Mouse (Mus musculus): ENCODE measurements around the gene Map2k5.

Map2k5 gene

DNA sequence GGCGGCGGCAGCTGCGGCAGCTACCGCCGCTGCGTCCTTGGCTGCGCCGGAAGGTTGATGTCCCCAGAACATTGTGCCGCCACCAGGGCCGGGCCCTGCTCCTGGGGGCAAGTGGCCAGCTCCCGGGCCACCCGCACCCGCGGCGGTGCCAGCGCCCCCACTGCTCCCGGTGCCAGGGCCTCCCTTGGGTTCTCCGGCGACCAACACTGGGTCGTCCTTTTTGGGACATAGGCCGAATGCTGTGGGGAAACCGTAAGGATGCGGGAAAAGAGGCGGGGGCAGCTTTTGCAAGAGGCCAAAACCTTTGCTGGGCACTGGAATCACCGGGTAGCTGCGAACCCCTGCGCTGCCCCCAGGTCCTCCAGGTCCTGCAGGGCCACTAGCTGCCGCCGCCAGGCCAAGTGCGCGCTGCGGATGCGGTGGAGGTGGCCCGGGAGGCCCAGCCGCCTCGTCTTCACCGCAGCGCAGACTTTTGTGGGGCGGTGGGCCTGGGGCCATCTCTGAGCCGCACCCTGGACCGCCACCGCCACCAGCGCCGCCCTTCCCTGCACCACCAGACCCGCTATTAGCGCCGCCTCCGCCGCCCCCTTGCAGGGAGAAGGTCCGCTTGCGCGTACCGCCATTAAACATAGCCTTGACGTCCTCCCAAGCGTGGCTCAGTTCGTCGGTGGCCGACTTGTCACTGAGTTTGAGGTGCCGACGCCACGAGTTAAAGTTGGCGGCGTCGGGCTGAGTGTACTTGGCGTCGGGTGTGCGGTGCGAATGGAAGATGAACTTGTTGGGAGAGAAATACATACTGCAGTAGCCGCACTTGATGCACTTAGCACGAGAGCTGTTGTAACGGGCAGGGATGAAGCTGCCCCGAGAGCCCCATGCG, 232.2 kb downstream of the Map2k5 start:
- no peak for DNase-seq (ENCODE audit: low spot score in 2 of 2)

DNA sequence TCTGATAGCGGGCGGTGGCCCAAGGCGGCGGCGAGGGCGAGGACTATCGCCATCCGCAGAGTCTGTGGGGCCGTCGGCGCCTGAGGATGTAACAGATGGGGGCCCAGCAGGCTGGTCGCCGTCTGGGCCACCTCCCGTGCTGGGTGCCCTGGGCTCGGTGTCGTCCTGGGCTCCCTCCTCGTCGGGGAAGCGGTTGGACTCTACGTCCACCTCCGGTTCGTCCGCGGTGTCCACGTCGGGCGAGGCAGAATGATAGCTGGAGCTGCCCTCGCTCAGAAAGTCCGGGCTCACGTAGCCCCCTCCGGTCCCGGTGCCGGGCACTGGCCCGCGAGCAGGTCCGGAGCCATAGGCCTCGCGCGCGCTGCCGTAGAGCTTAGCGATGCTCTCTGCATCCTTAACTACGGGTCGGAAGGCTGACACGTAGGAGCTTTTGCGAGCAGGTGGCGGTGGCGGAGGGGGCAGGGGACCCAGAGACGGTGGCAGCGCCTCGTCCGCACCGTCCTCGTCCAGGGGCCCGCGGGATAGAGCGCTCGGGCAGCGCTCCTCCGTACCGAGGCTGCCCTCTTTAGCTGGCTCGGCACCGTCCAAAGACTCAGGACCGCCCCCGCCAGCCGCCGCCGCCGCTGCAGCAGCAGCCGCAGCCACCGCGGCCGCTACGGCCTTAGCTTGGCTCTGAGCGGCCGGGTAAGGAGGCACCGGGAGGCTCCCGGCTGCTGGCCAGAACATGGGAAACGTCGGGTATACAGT, 233.0 kb downstream of the Map2k5 start:
- no peak for DNase-seq (ENCODE audit: low spot score in 2 of 2)

DNA sequence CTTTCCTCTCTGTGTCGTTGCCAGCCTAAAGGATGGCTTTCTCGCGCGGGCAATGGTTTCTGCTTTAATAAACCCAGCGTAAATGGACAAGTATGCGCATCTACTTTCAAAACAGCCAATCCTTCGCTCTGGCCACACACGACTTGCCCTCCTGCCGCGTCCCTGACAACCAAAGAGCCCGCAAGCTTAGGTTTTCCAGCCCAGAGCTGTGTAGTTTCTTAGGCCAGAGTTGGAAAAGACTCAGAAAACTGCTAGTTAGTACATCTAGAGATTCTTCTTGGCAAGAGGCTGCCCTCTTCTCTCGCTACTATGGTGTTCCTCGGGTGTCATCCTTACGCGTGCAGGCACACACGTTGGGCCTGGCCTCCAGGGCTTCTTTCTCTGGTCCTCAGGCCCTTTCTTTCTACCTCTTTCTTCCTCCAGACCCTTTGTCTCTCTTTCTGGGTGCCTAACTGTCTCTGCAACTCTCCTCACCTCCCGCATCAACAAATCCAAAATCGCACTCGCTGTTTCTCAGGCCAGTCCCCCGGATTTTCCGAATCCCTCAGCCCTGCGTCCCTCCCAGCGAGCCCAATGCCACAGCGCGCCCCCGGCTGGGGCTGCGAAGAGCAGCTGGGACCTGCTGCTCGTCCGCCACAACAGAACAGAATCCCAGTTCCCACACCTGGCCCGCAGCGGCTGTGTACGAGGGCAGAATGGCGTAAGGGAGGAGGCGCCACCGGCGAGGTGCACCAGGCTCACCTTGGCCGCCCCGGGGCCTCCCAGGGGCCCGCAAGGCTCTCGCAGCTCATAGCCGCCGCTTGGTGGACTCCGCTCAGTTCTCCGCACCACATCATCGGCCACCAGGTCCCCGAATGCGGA, 233.8 kb downstream of the Map2k5 start:
- no peak for DNase-seq (ENCODE audit: low spot score in 2 of 2)

DNA sequence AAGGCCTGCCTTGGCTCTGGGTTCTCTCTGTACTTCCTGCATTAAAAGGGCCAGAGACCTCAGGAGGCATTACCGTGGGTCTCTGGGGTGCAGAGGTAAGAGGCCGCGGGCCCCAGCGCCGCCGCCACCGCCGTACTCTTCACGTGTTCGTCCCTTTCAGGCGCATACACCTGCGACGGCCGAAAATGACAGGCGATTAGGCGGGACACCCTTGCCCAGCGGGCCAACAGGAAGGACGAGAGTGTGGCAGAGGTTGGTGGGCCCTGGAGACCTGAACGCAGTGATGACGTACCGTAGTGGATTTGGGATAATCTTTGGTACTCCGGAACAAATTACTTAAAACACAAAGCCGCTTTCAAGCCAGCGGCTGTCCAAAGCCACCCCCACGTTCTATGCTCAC, 234.5 kb downstream of the Map2k5 start:
- no peak for DNase-seq (ENCODE audit: low spot score in 2 of 2)

DNA sequence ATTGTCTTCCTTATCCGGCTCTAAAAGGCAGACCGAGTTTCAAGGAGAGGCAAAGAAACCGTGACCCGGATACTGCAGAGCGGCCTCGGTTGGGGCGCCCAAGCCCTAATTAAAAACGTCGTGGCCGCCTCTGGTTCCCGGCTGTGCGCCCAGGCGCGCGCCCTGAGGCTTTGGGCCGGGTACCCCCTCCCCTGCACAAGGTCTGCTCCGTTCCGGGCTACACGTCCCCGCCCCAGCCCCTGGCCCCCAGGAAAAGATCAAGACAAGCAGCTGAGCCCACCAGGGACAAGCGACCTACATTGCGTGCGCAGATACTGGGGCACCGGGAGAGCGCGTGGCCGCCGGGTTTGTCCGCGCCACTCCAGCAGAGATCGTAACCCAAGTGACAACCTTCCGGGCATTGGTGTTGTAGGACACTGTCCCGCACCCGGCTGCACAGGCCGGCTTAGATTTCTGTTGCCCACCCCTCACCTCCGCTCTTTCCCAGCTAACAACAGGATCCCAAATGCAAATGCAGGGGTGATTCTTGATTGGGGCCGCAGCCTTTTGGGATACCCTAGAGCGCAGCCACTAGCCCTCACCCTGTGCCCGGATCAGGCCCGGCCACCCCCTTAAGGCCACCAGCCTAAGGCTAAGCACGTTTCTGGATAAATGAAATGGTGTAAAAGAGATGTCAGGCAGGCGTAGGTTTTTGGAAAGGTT, 235.2 kb downstream of the Map2k5 start:
- no peak for DNase-seq (ENCODE audit: low spot score in 2 of 2)

DNA sequence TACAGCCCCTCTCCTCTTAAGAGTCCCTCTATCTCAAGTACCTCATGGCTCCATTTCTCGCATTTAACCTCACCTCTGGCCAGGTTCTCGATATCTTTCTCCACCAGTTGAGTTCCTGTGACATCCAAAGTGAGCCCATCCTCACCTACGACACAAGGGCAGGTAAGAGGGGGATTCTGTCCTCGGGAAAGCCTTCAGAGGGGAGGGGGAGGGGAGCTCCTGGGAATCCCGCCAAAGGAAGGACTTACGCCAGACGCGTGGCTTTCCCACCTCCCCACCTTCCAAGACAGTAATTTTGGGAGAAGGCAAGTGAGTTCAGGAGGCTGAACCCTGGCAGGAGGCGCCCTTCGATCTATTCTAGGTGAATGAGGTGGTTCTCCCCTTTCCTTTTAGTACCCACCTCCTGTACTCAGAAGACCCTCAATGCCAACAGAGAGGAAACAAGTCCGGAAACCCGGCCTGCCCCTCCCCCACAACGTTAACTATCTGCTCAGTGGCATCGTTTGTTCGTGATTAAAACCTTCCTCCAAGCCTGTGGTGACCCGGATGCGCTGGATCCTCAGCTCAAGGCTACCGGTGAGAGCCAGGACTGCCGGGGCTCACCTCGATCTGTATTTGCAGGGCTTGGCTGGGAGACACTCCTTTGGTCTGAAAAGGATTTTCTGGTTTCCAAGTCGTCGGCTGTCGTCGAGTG, 235.9 kb downstream of the Map2k5 start:
- no peak for DNase-seq (ENCODE audit: low spot score in 2 of 2)

DNA sequence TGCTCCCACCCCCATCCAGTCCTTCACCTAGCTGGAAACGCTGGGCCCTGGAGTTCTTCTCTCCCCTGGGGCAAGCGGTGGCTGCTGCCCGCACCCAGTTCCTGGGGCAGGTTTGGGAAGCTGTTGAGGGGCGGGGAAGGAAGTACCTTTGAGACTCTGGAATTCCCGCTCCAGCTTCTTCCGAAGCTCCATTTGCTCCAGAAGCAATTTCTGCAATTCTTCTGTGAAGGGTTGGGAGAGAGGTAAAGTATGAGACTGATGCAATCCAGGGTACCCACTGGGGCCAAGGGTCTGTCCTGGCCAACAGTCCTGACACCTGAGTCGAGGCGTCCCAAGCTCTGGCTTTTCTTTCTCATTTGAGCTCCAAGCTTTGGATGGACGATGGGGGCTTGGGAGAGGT, 237.5 kb downstream of the Map2k5 start:
- DNase-seq (ENCODE audit: low spot score in 2 of 2): no peak

DNA sequence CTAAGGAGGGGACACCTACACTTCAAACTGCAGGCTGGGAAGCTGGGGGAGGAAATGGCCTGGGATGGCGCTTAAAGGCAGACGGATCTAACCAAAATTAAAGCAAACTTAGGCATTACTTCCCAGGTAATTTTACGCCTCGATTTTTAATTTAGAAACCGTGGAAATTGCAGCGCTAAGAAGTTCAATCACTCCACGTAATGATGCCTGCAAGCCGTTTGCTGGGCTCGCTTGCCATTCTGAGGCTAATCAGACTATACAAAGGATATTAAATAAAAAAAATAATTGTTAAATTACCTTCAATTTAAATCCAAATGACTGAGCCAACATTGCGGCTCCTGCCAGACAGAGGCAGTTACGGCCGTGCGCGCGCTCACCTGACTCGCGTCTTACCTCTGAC, 238.0 kb downstream of the Map2k5 start:
- DNase-seq (ENCODE audit: low spot score in 2 of 2): no peak

DNA sequence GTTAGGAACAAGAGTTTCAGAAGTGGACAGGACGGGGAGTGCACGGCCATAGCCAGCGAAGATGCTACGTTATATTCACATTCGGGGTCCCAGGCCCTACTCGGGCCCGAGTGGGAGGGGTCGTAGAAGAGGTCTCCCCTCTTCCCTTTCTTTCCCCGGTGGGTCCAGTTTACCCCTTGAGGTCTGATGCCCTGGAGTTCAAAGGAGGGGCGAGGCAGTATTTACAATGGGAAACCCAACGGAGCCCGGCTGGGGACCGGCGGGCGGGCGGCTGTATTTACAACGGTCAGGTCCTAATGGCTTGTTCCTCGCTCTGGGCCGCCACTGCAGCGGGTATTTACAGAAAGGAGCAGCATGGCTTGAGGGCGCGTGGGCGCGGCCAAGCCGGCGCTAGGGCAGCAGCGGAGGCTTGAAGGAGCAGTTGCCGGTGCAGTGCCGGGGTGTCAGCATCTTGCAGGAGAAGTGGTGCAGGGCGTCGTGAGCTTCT, 239.2 kb downstream of the Map2k5 start:
- no peak for DNase-seq (ENCODE audit: low spot score in 2 of 2)

DNA sequence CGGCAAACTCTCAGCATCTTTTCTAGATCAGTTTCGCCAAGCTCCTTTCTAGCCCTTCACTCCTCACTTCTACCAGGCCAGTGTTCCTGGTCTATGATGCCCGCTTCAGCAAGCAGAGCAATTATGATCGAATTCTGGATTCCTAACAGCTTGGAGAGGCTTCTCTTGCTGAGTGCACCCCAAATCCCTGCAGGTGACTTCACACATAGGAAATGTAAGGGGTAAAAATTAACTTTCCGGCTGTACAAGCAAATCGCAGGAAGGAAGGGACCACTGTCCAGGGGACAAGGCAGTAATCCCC, 240.1 kb downstream of the Map2k5 start:
- no peak for DNase-seq (ENCODE audit: low spot score in 2 of 2)

DNA sequence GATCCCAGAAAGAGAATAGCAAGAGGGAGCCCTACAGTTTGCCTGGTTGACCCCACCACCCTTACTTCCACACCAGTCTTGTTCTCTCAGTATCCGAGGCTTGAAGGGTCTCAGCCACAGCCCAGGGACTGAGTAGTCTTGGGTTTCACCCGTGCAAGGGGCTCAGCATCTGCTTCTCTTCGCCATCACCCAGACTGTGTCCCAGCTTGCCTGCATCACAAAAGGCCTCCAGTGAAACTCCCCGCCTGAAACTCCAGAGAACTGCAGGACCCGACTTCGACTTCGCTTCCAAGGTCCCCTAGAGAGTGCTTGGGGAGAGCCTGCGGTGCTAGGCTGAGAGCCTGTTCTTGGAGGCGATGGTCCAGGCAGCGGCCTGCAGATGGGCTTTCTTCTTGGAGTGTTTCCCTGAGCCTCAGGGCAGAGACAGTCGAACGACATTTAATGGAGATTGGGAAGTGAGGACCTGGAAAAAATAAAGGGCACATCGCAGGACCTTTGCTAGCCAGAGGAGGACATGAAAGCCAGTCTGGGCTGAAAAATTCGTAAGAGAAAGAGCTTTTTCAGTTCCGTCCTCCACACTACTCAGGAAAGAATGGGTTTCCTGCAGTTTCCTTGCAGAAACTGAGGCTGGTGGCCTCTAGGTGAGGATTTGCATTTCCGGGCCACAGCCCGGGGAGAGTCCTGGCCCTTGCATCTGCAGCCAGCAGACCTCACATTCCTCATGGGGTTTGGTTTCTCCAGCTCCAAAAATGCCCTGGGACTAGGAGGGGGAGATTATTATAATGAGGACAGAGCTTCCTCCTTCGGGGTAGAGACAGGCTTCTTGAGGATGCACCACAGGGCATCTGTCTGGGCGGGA, 240.7 kb downstream of the Map2k5 start:
- DNase-seq (ENCODE audit: low spot score in 2 of 2): no peak

DNA sequence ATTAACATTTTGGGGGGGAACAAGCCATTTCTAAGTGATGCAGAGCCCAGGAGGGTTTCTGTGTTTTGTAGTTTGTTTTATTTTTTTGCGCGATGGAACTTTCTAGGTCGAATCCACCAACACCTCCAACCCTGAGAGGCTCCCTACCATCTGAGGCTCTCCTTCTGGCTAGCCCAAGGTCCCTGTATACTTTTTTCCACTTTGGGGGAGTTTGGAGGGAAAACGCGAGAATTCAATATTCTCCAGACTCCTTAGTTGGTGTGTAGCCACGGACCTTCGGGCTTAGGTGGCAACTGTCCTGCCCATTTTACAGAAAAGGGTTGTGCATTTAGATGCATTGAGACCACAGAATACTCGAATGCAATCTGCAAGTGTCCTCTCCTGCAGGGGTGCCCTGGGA, 241.5 kb downstream of the Map2k5 start:
- no peak for DNase-seq (ENCODE audit: low spot score in 2 of 2)

DNA sequence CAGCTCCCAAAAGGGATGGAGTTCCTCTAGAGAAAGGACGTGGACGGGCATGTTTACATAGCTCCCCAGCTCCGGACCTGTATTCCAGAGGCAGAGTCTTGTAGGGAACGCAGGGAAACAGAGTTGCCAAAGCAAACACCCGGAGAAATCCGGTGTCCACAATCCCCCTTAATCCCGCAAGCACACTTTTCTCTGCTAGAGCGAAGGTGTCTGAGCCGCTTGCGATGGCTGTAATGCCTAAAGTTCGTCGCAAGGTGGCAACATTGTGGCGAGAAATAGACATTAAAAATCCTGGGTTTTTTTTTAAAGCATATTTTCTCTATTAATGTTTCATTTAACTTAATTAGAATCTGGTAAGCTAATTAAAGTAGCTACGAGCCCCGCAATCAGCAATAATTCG, 241.9 kb downstream of the Map2k5 start:
- peak; percentile 31 to 51 for DNase-seq (ENCODE audit: low spot score in 2 of 2)

DNA sequence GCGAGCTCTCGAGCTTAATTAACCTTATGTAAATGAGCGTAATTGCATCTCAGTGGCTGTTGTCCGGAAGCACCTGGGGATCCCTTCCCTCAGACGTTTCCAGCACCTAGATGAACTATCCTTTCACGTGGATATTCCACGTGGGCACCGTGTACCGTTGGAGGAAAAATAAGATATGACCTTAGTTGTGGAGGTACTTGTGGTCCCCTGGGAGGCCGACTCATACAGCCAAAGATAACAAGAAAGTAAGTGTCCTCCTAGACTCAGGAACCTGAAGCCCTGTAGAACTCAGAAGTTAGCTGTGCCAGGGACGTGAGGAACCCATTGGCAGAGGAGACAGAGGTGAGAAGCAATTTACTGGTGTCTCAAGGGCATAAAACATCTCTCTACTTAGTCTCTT, 242.3 kb downstream of the Map2k5 start:
- DNase-seq (ENCODE audit: low spot score in 2 of 2): no peak

DNA sequence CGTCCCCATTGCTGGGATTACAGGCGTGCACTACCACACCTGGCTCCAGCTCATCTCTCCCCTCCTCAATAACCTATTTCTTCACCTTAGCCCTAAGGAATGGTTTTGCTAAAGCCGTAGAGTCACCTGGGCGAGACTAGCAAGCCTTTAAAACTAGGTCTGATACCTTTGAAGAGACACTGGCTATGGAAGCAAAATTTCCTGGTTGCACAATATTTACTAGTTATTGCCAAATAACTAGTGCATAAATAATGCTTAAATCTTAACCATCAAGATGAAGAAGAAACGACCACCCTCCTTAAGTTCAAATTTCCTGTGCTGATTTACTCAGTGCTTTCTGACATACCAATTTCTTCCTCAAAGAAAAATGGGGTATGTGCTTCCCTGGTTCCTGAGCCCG, 244.0 kb downstream of the Map2k5 start:
- no peak for DNase-seq (ENCODE audit: low spot score in 2 of 2)

DNA sequence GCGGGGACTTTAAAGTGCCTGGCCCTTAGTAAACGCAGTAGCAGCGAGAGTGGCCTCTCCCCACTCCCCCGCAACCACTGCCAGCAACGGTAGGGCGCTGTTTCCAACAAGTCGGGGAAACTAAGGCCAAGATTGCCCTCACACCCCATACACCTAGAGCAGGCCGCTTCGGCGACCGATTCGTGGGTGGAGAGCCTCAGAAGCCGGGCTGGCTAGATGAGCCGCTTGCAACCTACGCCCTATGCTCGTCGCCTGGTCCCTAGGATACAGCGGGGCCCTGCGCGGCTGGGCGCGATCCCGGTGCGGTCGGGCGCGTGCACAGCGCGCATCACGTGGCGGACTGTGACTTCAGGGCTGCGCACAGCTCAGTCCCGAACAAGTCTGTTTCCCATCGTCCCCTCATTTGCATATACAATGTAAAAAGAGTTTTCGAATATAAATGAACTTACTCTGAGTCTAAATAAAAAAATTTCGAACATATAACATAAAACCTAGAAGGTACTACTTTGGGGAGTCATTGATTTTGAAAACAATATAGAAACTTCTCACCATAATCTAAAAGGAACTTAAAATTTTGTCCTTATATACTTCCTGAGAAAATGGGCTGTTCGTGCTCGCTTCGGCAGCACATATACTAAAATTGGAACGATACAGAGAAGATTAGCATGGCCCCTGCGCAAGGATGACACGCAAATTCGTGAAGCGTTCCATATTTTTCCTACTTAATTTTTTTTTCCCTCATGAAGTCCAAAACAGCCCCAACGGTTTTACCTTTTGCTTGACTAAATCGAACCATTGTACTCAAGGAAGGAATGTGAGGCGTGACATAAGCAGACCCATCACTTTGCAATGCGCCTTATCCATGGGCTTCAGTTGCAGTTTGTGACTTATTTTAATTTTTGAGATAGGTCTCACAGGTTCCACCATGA, 244.8 kb downstream of the Map2k5 start:
- peak; percentile 91 to 95 for DNase-seq (ENCODE audit: low spot score in 2 of 2)

DNA sequence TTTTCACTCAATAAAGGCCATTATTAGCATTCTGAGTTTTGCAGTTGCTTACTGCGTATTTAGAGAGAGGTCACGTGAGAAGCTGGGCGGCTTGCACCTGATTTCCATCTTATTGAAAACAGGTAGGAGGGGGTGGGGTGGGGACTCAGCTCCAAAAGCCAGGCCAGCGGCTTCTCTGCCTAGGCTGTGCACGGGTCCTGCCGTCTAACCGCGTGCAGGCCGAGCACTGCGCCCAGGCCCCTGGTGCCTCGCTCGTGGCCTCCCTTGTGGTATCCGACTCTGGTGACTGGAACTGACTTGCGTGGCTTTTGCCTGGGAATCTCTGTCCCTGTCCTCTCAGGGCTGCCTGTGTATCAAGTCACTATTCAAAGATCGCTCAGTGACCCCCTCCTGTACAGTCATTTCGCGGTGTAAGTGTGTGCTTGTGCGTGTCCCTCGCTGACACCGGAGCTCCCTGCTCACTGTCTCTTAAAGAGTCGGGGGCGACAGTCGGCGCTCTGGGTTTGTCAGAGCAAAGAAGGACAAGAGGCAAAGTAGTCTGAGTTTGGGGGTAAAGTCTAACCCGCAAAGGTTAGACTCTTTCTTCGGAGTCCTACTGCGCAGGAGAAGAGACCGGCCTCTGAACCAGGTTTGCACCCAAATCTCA, 245.6 kb downstream of the Map2k5 start:
- DNase-seq (ENCODE audit: low spot score in 2 of 2): peak; percentile 29 to 34

DNA sequence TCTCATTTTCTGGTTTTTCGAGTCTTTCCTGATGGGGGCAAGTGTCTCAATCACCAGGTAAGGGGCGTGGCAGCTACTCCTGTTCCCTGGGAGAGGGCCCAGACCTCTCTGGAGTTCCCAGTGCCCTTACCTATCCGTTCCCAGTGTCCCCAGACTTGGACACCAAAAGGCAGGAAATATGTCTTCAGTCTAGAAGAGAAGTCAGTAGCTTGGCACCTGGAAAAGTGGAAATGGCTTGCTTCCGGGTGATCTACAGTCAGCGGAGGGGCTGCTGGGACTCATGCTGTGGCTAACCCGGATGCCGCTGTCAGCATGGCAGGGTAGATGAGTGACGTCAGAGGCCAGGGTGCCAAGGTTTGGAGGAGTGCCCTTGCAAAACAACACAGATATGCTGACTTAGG, 248.1 kb downstream of the Map2k5 start:
- DNase-seq (ENCODE audit: low spot score in 2 of 2): no peak

Data from natural killer cell, adult 2 months (primary cell).